Mouse (Mus musculus) frontal cortex, postnatal 14 days (tissue): ENCODE results near the gene Fahd1.

ENCODE experiments used
- DNase-seq, 2 experiments: peaks; one replicate each; pipeline ENCODE4 v3.0.0; 2022; ENCODE audit warnings: low spot score in 2 of 2

Fahd1 gene

GRCm38 (mm10) chr17:24885356-24886133, 35.4 kb upstream of the Fahd1 start:
- no peak for DNase-seq

GRCm38 (mm10) chr17:24884391-24884790, 34.2 kb upstream of the Fahd1 start:
- no peak for DNase-seq

GRCm38 (mm10) chr17:24881738-24882440, 31.7 kb upstream of the Fahd1 start:
- no peak for DNase-seq

- DNase-seq: no peak
Measured at GRCm38 (mm10) chr17:24878531-24878930, 28.4 kb upstream of the Fahd1 start.

GRCm38 (mm10) chr17:24878117-24878397, 27.9 kb upstream of the Fahd1 start:
- DNase-seq: no peak

GRCm38 (mm10) chr17:24877336-24878116, 27.4 kb upstream of the Fahd1 start:
- DNase-seq: no peak

- no peak for DNase-seq
Measured at GRCm38 (mm10) chr17:24874989-24875388, 24.8 kb upstream of the Fahd1 start.

- DNase-seq: no peak
Measured at GRCm38 (mm10) chr17:24874405-24874745, 24.2 kb upstream of the Fahd1 start.

- DNase-seq: no peak
Measured at GRCm38 (mm10) chr17:24873695-24874404, 23.7 kb upstream of the Fahd1 start.

GRCm38 (mm10) chr17:24867914-24868313, 17.8 kb upstream of the Fahd1 start:
- DNase-seq: no peak

GRCm38 (mm10) chr17:24865776-24866175, 15.6 kb upstream of the Fahd1 start, which contains the start of gene Igfals:
Igfals (plus strand) TSS chr17:24865997.
- DNase-seq: no peak

- no peak for DNase-seq
Measured at GRCm38 (mm10) chr17:24861785-24862184, 11.6 kb upstream of the Fahd1 start.

GRCm38 (mm10) chr17:24860076-24860475, 9.9 kb upstream of the Fahd1 start:
- DNase-seq: no peak

- no peak for DNase-seq
Measured at GRCm38 (mm10) chr17:24858967-24859366, 8.8 kb upstream of the Fahd1 start.

GRCm38 (mm10) chr17:24857831-24858470, 7.8 kb upstream of the Fahd1 start:
- no peak for DNase-seq

GRCm38 (mm10) chr17:24856589-24856988, 6.4 kb upstream of the Fahd1 start:
- DNase-seq: no peak

GRCm38 (mm10) chr17:24855838-24856464, 5.8 kb upstream of the Fahd1 start:
- DNase-seq: no peak

GRCm38 (mm10) chr17:24851381-24852125, 1.4 kb upstream of the Fahd1 start:
- no peak for DNase-seq

- no peak for DNase-seq
Measured at GRCm38 (mm10) chr17:24850773-24851127, 586 bp upstream of the Fahd1 start.

GRCm38 (mm10) chr17:24849733-24850064, 465 bp downstream of the Fahd1 start:
- DNase-seq: no peak

GRCm38 (mm10) chr17:24848600-24849031, 1.5 kb downstream of the Fahd1 start:
- DNase-seq: no peak
